Mouse (Mus musculus) E14TG2a.4 (cell line): ENCODE data around the gene Fam189a1.

Experiments
- CTCF ChIP-seq: conservative IDR thresholded peaks from 2 replicates; pipeline ENCODE4 v1.5.1; 2014; ENCODE audit warnings: low read length
- NANOG ChIP-seq: IDR thresholded peaks from 2 replicates; pipeline ENCODE4 v1.6.1; 2014; ENCODE audit warnings: borderline replicate concordance, low read length, mixed read lengths
- POU5F1 ChIP-seq: IDR thresholded peaks from 2 replicates; pipeline ENCODE4 v1.6.1; 2014; ENCODE audit warnings: low read length, borderline replicate concordance

GRCm38 (mm10) chr7:64999718-65000214 is 156.6 kb downstream of the Fam189a1 start:
- TF ChIP-seq CTCF (no peak), NANOG (no peak), POU5F1 (no peak)
